Mouse (Mus musculus) cerebellum, postnatal 36 days (tissue): Measurements from ENCODE around the gene Pigk.

Experiments used
- DNase-seq, 2 experiments: peaks; one replicate each; pipeline ENCODE4 v3.0.0; 2021 to 2022; ENCODE audit warnings: mixed read lengths in 2 of 2

Pigk gene

DNA sequence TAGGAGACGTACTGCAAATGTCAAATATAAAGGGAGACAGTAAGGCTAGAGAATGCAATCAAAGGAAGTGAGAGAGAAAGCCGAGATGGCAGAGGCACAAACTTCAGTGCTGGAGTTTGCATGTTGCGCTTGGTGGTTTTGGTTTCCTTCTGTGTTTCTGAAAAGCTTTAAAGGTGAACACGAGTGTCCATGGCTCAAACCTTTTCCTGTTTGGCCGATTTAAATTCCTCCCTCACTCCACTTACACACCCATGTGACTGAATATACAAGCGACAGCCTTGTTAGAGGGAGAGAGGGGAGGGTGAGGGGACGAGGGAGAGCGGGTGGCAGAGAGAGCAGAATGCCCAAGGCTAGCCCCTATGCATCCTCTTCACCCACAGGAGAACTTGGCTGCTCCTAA, 302.5 kb downstream of the Pigk start:
- DNase-seq, result no peak

DNA sequence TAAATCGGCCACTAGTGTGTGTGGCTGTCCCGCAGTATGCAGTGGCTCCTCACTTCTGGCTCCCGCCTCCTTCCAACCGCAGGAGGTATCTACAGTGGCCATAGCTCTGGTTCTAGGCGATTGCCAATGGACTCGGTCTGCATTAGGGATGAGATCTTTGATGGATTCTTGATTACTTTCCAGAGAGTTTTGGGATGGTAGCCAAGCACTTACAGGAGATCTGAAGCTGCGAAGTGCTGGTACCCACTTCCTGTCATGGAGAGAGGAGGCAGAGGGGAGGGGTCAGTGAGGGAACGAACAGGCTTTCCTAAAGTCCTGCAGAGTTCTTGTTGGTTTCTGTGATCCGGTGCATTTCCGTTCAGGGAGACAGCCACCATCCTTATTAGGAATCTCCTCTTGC, 304.2 kb downstream of the Pigk start:
- DNase-seq, result no peak

DNA sequence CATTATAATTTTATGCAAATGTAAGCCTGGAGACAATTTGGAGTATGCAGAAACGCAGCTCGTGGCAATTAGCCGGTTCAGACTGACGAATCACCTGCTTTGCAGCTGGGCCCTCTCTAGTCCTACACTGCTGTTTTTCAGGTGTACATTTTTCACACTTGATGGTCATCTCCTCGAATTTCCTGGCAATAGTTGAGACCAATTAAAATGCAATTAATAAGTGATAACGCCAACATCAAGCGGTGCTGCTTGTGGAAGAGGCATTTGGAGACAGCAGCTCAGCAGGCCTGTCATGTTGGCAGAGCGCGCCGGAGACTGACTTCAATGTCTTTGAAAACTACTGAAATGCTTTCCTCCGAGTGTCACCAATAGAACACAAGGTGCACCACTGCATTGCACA, 310.1 kb downstream of the Pigk start:
- no peak for DNase-seq
